Mouse (Mus musculus) heart, adult 18-20 months (tissue): ENCODE results near the gene Wdr25. TPM values are rescaled to one million over a fixed set of nuclear protein-coding genes. Genes with fewer than 3 reads are reported as not detected.
"Not testable (repeated sequence)": the region's sequence is repeated elsewhere in the genome, so short reads cannot be mapped to it uniquely, and the experiment has no call there.

ENCODE experiments used
- DNase-seq, 2 experiments: peaks; one replicate each; pipeline ENCODE4 v3.0.0; 2021 to 2022; ENCODE audit warnings: mixed read lengths in 1 of 2
- long read RNA-seq, 2 experiments: library from polyadenylated mRNA; stranded (forward); transcript quantifications; one replicate each; pipeline ENCODE4 v2.0.0; 2021
- total RNA-seq, 2 experiments: library from RNA; stranded (reverse); gene quantifications; 2 replicates each; pipeline ENCODE4 v1.2.3; 2021

Gene Wdr25
- total RNA-seq: 1 to 10 TPM; 4.7 to 5.7 TPM
- long read RNA-seq, experiment 1, partial matches to known transcripts: 0 of 3 reads
- long read RNA-seq, experiment 1, other reads (novel, unspliced or antisense): 3 of 3 reads
- long read RNA-seq, experiment 2, partial matches to known transcripts: 0 of 2 reads
- long read RNA-seq, experiment 2, other reads (novel, unspliced or antisense): 2 of 2 reads

GRCm38 (mm10) chr12:108892989-108893714 is at the start of gene Wdr25:
Wdr25 (plus strand) TSS chr12:108893631.
- peak in 1 of 2 experiments; percentile 54 for DNase-seq

GRCm38 (mm10) chr12:108848033-108848432 is 45.4 kb upstream of the Wdr25 start:
- DNase-seq: not testable (repeated sequence)

GRCm38 (mm10) chr12:108849488-108850022 is 43.9 kb upstream of the Wdr25 start:
- DNase-seq: peak; percentile 47

GRCm38 (mm10) chr12:108850129-108850528 is 43.3 kb upstream of the Wdr25 start:
- no peak for DNase-seq

- no peak for DNase-seq
These were observed 42.5 kb upstream of the Wdr25 start for GRCm38 (mm10) chr12:108850886-108851285.

GRCm38 (mm10) chr12:108852822-108853221 is 40.6 kb upstream of the Wdr25 start:
- no peak for DNase-seq

- no peak for DNase-seq
These were observed 38.4 kb upstream of the Wdr25 start for GRCm38 (mm10) chr12:108855081-108855480.

GRCm38 (mm10) chr12:108856186-108856585 is 37.2 kb upstream of the Wdr25 start:
- DNase-seq: no peak

- DNase-seq: no peak
These were observed 36.3 kb upstream of the Wdr25 start for GRCm38 (mm10) chr12:108857109-108857508.

- peak; percentile 42 to 61 for DNase-seq
These were observed 35.7 kb upstream of the Wdr25 start for GRCm38 (mm10) chr12:108857589-108858184.

GRCm38 (mm10) chr12:108858486-108858885 is 34.9 kb upstream of the Wdr25 start:
- no peak for DNase-seq

GRCm38 (mm10) chr12:108865007-108865494 is 28.4 kb upstream of the Wdr25 start:
- DNase-seq: peak; percentile 18 to 33

GRCm38 (mm10) chr12:108869575-108869974 is 23.9 kb upstream of the Wdr25 start:
- DNase-seq: no peak

- no peak for DNase-seq
These were observed 20.3 kb upstream of the Wdr25 start for GRCm38 (mm10) chr12:108873122-108873521.

GRCm38 (mm10) chr12:108879138-108879537 is 14.3 kb upstream of the Wdr25 start:
- no peak for DNase-seq

GRCm38 (mm10) chr12:108880606-108881005 is 12.8 kb upstream of the Wdr25 start:
- DNase-seq: no peak

GRCm38 (mm10) chr12:108881192-108881591 is 12.2 kb upstream of the Wdr25 start:
- DNase-seq: no peak

- no peak for DNase-seq
These were observed 10.7 kb upstream of the Wdr25 start for GRCm38 (mm10) chr12:108882776-108883175.

GRCm38 (mm10) chr12:108885906-108886305 is 7.5 kb upstream of the Wdr25 start:
- DNase-seq: peak; percentile 13 to 54

GRCm38 (mm10) chr12:108887077-108887476 is 6.4 kb upstream of the Wdr25 start:
- no peak for DNase-seq

- no peak for DNase-seq
These were observed 4.8 kb upstream of the Wdr25 start for GRCm38 (mm10) chr12:108888632-108889031.

- peak; percentile 96 to 98 for DNase-seq
These were observed 442 bp downstream of the Wdr25 start, which contains the start of gene Wars for GRCm38 (mm10) chr12:108893715-108894431. Wars (minus strand) TSS chr12:108894174.
